Mouse (Mus musculus) urinary bladder, postnatal 10 days (tissue): Measurements from ENCODE around the gene Carm1.
"Not testable (repeated sequence)": the region's sequence is repeated elsewhere in the genome, so short reads cannot be mapped to it uniquely, and the experiment has no call there.

Experiments
- DNase-seq: peaks from one replicate; pipeline ENCODE4 v3.0.0; 2022; ENCODE audit warnings: low spot score

The Carm1 gene

GRCm38 (mm10) chr9:21537009-21537408, 9.7 kb upstream of the Carm1 start:
- DNase-seq = no peak

DNA sequence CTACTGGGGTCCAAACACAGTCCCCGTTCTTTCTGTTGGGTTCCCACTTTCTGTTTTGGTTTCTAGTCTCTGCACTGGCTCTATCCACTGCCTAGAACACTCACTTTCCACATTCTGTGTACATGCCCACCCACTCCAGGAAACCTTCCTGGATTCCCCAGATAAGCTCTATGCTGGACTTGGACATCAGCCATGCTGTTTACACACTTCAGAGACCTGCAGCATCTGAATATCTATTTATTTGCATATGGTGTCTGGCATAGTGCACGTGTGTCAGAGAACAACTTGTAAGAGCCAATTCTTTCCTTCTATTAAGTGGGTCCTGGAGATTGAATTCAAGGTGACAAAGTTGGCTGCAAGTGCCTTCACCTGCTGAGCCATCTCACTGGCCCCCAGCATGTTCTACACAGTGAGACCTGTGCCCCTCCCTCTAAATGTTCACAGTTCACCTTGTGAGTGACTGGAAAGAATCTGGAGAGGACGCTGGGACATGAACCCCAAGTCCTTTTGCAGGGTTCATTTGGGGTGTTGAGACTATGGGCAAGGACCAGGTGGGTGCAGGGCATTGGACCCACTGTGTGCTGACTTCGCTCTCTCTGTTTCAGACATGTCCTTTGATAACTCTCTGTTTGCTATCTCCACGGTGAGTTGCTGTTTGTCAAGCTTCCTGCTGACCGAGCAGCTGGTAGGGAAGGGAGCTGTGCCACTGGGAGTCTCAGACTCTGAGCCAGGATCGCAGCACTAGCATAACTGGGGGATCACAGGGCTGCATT, 6.5 kb upstream of the Carm1 start:
- DNase-seq = no peak

- DNase-seq = not testable (repeated sequence)
Measured at GRCm38 (mm10) chr9:21542001-21542400, 4.7 kb upstream of the Carm1 start.

- no peak for DNase-seq
Measured at GRCm38 (mm10) chr9:21545351-21545915, 1.3 kb upstream of the Carm1 start.

DNA sequence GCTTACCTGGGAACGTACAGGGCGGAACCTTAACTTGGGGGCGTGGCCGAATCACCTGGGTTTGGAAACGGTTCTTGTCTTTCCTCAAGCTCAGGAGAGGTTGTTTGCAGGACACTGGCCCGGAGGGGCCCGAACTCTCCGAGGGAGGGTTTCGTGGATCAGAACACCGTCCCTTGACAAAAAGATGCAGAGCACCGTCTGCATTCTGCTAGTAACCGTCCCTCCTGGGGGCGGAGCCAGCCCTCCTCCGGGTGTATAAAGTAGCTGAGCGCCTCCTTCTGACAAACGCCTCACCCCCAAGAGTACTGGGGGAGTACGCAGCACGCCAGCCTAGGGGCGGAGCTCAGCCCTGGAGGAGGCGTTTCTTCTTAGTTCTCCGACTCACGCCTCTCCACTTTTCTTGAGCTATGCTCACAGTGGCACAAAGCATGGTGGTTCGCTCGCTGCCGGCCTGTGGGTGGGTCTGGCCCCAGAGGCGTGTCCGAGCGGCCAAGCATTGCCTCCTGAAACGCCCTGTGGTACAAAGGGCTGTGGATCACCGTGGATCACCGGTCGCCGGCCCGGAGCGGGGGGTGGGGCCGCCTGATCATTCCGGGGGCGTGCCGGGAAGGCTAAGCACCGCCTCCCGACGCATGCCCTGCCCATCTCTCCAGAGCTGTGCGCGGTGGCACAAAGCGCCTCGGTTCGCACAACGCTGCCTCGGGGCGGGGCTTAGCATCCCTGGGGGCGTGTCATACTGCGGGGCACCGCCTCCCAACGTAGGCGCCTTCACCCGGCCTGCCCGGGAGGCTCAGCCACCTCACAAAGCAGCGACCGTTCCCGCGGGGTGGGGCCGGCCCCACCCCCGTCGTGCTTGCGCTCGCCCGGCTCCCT, 542 bp upstream of the Carm1 start:
- DNase-seq = peak; percentile 98

DNA sequence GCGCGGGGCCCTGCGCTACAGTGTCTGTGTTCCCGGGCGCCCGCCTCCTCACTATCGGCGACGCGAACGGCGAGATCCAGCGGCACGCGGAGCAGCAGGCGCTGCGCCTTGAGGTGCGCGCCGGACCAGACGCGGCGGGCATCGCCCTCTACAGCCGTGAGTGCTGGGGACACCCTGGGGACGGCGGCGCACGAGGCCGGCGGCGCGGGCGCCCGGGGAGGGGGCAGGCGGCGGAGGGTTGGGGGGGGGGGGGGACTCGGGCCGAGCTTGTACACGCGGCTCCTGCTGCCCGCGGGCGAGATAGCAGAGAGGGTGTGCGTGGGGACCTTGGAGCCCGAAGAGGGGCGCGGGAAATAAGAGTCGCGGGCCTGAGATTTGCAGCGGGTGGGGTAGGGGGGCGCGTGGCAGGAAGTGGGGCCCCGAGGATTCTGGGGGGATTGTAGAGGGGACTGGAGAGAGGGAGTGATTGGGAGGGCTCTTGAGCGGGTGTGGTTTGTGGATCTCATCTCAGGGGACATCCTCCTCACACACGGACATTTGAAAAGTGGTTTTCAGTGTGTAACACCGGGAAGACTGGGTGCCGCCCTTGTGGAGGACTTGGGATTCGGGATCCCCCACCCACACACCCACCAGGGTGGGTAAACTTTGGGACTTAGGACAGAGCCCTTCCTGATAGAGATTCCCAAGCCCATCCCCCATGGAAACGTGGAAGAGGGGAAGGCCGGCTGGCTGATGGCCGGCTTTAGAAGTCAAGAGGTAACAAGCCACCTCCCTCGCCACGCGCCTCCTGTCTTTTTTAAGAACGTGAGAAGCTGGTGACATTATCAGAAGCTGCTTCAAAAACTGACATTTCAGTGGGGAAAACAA, 614 bp downstream of the Carm1 start:
- no peak for DNase-seq

DNA sequence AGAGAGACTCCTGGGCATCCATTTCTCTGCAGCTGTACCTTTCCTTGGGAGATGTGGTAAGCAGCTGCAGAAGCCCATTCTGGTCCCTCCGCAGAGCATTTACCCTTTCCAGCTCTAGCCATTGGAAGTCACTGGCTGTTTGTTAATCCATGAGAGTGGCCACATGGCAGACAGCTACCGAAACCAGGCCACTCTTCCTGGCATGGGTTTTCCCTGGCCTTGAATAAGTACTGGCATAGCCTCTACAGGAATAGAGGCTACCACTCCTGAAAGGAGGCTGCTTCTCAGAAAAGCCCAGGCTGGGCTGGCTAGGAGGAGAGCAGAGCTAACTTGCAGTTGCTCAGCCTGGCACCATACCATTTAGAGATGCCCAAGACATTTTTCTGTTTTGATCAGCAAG, 4.4 kb downstream of the Carm1 start:
- DNase-seq = no peak

DNA sequence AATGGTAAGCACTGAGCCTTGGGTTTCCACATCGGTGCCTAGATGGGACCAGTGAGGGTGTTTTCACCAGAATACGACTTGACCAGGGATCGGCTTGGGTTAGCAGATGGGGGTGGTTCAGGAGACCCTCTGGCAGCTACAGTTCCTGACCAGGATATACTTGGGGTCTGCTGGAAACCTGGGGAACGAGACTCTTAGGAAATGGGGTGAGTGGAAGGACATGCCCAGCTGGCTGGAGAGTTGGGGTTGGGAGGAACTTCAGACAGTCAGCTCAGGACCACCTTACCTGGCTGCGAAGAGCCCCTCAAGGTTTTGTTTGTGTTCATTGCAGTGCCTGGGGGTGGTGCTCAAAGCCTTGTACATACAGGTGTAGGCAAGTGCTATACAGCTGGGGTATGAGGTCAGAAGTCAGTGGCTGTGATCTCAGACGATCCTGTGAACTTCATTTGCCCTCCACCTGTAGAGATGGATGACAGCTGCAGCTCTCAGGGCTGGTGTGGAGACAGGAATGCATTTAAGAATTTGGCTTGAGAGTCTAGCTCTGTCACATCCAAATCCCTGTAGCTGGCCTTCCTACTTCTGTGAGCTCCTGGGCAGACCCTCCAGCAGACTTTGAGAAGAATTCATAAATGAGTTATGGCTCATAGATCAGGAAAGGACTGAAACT, 7.0 kb downstream of the Carm1 start:
- no peak for DNase-seq

GRCm38 (mm10) chr9:21555198-21555742, 8.6 kb downstream of the Carm1 start:
- DNase-seq = no peak

GRCm38 (mm10) chr9:21556996-21557395, 10.3 kb downstream of the Carm1 start:
- DNase-seq = no peak

GRCm38 (mm10) chr9:21557556-21557955, 10.9 kb downstream of the Carm1 start:
- DNase-seq = no peak

DNA sequence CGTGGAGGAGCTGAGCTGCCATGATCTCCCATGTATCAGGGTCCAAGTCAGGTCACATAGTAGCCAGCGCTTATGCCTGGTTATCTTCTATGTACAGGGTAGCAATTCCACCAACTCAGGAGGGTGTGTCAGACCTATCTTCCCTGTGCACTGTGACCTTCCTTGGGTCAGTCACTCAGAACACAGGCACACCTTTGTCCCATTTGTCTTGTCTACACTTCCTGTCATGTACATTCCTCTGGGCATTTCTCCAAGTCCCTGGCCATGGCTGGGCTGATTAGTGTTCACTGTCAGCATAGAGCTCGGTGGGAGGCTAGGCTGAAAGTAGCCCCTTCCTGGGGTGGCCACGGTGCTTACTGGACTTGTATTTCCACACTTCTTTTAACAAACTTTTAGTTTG, 11.7 kb downstream of the Carm1 start:
- no peak for DNase-seq

DNA sequence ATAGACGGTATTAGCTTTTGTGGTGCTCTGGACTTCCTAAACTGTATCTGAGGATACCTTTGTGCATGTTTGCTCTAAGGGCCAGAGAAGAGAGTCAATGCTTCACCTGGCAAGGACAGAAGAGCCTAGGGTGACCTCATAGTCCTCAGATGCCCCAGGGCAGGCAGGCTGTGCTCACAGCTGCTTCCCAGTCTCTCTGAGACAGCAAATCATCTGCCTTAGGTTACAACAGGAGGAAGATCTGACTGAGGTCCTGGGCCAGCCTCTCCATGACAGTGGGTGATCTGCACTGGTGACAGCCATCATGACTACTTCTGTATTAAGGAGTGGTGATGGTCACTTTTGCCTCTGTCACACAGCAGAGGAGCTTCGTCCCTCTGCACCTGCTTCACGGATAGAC, 12.5 kb downstream of the Carm1 start:
- no peak for DNase-seq

GRCm38 (mm10) chr9:21564420-21564819, 17.7 kb downstream of the Carm1 start:
- DNase-seq = no peak

DNA sequence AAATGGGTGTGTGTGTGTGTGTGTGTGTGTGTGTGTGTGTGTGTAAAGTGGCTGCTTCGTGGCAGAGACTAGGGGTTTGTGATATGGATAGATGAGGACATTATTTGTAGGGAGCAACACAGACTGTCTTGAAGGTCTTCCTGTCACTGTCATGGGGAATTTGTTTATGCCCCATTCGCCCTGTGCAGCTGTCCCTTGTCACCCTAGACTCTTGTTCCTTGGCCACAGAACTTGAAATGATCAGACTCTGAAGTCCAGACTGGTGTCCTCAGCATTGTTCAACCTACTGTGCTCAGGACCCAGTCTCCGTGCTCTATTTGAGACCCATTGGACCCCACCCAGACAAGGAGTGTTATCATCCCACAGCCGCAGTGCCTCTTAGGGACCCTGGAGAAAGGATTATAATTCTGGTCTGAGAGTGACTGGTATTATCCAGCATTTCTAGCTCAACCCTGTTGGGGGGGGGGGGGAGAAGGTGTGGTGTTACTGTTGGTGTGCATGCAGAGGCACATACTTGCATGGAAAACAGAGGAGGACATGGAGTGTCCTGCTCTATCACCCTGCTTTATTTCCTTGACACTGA, 18.4 kb downstream of the Carm1 start:
- DNase-seq = no peak

DNA sequence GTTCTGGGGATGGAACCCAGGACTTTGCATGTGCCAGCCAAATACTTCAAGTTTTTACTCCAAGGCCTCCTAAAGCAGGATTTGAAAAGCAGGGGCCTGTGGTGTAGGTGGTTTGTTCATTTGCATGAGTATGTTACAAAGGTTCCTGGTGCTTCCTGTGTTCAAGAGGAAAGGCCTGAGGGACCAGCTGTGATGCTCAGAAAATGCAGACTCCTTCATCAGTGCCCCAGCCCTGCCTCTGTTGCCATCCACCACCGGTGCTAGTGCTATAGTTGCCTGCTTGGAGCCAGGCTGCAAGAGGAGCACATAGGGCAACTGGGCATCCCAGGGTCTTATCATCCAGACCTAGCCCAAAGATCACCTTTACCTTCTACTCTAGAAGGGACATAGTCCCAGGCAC, 19.8 kb downstream of the Carm1 start:
- DNase-seq = no peak

- DNase-seq = no peak
Measured at GRCm38 (mm10) chr9:21567051-21567450, 20.4 kb downstream of the Carm1 start.

GRCm38 (mm10) chr9:21568657-21569255, 22.1 kb downstream of the Carm1 start:
- no peak for DNase-seq

GRCm38 (mm10) chr9:21574012-21574801, 27.5 kb downstream of the Carm1 start:
- no peak for DNase-seq

DNA sequence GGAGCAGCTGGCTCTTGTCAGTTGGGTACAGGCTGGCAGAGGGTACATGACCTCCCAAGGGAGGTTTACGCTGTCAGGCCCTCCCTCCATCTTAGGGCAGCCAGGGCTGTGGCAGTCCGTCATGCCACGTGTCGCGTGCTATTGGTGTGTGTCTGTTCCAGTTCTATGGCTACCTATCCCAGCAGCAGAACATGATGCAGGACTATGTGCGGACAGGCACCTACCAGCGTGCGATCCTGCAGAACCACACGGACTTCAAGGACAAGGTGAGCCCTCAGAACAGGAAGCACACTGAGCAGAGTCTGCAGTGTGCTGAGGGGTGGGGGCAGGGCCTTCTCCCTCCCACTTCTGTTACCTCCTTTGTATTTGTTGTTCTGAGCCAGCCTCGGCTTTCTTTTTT, 28.6 kb downstream of the Carm1 start:
- no peak for DNase-seq
